Mouse (Mus musculus) left cerebral cortex, adult 11 months (tissue): ENCODE measurements at regions not wholly inside any gene's neighbourhood (a gene's known extent, or its start where the extent isn't known, plus 50 kb on each side); places are given as distances from the start of the nearest gene placed in this dataset.

Experiments used
- DNase-seq: peaks from one replicate; pipeline ENCODE4 v3.0.0; 2022; ENCODE audit warnings: low spot score

DNA sequence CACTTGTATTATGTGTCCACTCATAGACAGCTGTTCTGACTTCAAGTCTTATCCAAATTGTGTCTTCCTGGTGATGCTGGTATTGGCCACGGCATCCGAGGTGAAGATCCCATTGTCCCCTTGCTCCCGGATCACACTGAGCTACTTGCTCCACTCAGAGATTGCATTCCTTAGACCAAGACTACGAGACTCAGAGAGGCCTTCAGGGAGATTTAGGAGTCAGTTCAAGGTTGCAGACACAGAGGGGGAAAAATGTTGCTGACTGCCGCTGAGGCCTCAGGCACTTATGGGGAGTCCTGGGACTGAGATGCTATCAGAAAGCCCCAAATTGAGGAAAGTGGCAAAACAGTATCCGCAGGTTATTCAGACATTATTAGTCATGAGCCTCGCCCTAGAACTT lies 183.9 kb downstream of the Ly86 start:
- DNase-seq: no peak

DNA sequence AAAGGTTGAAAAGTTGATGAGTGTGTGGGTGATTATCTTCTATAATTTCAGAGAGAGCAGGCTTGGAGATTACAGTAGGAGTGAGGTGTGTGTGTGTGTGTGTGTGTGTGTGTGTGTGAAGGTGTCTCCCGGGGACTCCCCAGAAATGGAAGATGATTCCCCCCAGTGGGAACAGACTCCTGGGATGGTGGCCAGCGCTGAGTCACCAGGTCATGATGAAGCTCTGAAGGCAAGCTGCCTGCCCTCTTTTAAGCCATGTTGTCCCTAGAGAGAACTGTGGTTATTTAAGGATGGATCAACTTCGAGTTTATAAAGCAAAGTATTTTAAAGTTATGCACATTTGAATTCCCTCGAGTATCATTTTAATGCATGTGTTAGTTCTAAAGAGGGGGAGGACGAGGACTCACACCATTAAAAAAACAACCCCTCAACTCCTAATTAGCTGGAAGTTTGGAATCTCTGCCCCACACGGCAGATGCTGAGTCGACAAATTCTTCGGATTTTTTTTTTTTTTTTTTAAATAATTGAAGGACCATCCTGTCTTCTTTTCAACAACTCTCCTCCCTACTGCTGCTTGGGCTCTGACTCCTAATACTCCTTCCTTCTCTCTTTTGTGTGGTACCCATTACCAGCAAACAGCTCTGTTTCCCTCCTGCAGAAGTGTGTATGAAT lies 186.6 kb downstream of the Ly86 start:
- DNase-seq: no peak

DNA sequence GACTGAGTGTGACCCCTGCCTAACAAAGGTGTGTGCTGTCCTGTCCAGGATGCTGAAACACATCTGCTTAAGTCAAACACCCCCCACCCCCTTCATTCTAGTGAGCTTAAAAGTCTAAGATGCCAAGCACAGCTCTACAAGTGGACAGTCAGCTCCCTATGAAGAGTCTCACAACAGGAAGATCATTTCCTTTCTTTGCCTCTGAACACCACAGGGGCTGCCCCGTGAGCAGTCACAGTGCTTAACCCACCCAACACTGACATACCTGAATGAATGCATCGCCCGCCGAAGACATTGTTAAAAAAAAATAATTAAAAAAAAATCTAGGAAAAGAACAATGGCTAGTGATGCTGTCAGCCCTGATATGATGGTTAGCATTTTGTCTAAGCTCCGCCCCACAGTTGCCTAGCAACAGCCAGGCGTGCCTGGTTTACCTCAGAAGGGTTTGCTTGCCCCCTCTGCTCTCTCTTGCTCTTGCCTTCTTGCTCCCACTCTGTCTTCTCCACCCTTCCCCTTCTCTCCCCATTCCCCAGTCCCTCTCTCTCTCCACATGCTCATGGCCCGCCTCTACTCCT lies 187.7 kb downstream of the Ly86 start:
- DNase-seq: no peak

DNA sequence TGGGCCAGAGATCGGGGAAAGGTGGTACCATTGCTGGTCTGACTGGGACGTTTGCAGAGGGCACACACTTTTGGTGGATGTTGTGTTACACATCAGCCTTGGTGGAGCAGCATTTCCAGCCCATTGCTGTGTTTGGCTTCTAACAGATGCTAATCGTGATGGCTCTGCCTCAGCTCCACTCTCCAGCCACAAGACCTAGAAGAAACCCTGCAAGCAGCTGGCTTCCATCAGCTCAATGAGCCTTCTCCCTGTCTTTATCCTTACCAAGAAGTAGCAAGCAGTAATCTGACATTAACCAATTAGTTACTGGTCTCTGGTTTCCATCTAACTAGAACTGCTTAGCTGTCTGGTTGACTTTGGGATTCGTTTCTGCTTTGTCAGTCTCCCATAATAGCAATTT lies 188.8 kb downstream of the Ly86 start:
- no peak for DNase-seq

DNA sequence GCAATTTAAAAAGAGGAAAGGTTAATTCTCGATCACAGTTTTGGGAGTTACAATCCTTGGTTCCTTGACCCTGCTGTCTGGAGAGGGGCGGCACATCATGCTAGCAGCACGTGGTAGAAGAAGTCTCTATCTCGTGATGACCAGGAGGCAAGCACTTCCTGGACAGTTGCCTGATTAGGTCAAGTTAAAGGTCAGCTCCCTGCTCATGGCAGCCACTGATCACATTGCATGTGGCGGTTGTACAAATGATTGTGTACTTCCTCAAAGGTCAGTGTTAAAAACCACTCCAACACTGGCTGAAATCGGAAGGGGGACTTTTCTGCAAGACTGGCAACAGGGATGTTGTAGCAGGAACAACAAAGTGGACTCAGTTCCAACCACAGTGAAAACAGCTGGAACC lies 192.3 kb downstream of the Ly86 start:
- DNase-seq: no peak

DNA sequence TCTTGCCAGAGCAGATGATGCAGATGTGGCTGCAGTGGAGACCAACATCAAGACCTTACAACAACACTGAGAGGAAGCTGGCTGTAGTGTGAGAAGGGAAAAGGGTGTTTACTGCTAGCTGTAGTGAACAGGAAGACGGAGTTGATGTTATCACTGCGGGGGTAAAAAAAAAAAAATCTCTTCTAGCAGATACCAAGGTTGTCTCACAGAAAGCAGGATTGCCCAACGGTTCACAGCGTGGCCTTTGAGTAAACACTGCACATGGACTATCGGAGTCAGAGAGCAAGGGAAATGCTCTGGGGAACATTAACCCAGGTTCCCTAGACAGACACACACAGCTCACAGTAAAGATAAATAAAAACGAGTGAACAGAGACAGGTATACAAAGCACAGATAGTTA lies 192.8 kb downstream of the Ly86 start:
- DNase-seq: no peak

DNA sequence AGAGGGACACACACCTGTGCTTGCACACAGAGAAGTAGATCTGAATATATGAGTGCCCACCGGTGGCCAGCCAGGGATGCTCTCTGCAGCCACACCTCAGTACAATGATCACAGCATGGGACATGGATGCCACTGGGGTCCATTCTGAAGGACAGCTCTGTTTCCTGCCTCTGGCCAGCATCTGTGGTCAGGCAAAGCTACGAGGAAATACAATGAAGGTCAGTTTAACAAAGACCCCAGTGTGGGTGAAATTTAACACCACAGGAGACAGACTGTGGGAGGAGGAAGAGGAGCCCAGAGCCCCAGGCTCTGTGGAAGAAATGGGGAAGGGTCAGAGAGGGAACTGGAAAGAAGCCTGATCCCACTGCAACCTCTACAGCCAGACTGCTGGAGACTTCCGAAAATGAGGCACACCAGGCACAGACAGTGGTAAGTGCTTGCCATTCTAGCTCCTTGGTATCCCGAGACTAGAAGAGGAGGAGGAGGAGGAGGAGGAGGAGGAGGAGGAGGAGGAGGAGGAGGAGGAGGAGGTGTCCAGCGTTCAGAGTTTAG lies 196.0 kb downstream of the Ly86 start:
- no peak for DNase-seq

DNA sequence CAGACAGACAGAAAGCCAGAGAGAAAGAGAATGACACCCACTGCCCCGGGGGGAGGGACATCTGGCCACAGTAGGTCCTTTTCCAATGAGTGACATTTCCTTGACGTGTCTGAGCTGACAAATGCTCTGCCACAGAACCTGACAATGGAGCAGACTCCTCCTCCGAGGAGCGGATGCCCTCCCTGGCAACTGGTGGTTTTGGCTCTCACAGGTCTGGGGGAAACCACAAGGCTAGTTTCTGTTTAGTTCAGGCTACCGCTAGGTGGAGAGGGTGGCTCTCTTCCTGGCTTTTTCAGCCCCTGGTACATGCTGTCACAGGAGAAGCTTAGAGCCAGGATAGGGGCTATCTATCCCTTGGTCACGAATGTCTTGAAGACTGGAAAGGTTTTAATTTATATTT lies 196.7 kb downstream of the Ly86 start:
- peak; percentile 25 for DNase-seq

DNA sequence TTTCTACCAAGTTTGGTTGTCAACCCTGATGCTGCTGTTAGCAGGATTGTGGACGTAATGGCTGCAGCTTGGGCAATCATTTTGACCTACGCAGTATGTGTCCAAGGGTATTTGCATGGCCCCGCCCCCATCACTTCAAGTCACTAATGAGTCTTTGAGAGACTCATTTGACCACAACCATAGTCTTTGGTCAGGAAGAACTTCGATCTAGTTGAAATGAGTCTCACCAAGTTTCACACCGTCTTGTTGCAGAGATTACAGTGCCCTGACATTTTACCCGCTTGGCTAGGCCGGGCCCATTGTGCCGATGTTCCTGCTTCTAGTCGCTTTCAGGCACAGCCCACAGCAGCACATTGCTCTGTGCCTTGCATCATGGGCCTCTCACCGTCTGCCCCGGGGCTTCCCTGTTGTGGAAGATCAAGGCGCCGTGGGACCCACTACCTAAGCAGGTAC lies 197.8 kb downstream of the Ly86 start:
- no peak for DNase-seq

DNA sequence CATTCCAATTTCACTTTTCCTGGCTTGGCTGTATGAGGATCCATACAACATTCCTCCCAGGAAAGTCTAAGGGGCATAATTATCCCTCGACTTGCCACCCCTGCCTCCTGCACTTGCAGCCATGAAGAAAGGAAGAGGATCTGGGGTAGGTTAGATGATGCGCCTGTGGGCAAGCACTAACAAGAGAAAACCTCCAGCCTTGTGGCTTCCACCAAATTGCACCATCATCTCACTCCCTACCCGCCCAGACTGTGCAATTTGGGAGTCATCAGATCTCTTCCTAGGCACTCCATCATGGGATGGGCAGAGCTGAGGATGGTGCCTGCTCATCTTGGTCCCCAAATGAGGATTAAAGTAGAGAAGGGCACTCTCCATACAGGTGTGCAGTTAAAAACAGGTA lies 198.8 kb downstream of the Ly86 start:
- DNase-seq: no peak

DNA sequence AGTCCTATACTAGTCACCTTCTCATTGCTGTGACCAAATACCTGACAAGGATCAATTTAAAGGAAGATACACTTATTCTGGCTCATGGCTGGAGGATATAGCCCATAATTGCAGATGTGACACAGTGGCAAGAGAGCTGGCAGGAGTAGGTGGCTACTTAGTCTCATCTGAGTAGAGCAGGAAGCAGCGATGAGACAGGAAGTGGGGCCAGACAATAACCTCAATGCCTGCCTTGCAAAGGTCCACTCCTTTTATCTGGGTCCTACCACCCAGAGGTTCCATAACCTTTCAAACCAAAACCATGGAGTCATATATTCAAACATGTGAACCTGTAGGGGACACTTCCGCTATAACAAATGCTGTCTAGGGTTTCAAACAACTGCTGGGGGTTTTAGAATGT lies 199.7 kb downstream of the Ly86 start:
- DNase-seq: no peak

DNA sequence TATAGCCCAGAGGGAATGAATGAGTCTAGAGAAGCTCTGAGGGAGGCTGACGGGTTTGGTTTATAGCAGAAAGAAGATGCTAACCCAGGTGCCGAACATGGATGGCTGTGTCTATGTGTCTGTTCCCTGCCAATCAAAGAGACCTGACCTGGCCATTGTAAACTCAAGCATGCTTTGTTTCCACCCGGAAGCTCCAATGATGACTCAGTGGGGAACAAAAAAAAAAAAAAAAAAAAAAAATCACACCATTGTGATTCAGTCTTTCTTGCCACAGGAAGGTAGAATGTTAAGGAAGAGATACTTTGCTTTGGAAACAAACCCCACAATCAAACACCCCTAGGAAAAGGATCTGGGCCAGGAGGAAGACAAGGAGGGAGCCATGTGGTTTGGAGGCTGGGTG lies 201.5 kb downstream of the Ly86 start:
- no peak for DNase-seq

DNA sequence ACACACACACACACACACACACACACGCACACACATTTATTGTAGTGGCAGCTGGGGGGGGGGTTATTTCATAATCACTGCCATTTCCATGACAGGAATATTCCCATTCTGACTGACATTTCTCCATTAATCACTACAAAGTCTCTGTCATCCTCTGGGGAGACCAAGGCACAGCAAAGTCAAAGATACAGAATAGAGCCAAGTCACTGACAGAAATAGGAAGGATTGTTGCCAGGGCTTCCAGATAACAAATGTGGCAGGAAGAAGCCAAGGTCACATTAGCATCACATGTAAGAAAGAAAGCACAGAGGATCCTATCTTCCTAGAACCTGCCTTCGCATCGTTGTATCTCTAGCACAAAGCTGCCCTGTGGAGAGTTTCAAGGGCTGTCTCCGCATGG lies 205.6 kb downstream of the Ly86 start:
- no peak for DNase-seq

DNA sequence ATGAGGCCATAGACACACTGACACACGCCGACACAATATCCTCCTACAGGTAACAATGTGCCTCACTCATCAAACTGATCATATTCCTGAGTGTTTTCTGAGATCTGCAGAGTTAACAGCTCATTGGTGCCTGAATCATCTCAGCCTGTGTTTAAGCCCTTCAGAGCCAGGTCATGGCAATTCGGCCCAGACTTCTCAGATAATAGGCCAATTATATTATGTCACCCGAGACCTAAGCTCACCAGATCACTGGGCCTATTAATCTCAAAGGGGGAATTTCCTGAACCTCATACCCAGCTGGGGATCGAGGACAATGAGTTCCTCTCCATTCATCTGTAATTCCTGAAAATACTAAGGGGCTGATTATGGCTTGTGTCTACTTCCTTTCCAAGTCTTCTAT lies 208.4 kb downstream of the Ly86 start:
- DNase-seq: no peak

DNA sequence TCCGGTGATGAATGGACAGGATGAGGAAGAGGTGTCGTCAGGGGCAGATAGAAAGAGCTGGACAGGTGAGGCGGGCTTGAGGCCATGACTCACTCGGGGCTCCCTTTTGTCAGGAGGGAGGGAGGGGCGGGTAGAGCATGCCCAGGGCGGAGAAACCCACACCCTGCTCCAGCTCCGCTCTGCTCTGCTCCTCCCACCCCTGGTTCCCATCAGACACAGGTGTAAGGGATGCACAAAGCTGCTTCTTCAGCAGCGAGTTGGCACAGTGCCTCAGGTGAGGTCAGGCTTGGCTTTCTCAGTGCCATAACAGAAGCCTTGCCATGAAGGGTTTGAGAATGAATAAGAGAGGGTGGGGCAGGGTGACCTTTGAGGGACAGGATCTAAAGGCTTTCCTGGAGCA lies 212.2 kb downstream of the Ly86 start:
- no peak for DNase-seq

DNA sequence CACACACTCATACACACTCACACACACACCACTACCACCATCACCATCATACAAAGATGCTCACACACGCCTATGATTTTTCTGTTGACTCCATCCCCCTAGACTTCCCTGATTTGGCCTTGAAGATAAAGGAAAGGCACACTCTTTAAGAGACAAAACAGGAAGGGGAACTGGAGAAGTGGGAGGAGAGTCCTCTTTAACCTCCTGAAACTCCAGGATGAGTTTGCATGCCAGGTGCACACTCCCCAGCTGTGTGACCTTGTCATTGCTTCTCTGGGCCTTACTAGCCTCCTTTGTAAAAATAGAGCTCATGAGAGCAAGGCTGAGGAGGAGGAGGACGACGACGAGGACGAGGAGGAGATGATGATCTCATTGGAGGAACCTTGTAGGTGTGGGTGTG lies 212.8 kb downstream of the Ly86 start:
- no peak for DNase-seq

DNA sequence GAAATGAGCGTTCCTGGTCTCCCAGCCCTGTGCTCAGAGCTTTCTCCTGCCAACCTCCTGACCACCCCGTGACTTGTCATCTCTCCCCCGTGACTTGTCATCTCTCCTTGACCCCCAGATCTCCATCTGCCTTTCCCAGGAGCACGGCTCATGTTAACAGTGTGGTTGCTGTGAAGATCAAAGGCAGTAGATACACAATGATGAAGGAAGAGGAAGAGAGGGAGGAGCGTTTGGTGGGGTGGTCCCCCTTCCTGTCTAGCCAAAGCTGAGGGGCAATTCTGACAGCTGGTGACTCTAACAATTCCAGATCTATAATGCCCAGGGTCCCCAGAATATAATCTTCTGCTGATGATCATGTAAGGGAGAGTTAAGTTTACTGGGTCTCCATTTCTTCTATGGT lies 214.0 kb downstream of the Ly86 start:
- no peak for DNase-seq

DNA sequence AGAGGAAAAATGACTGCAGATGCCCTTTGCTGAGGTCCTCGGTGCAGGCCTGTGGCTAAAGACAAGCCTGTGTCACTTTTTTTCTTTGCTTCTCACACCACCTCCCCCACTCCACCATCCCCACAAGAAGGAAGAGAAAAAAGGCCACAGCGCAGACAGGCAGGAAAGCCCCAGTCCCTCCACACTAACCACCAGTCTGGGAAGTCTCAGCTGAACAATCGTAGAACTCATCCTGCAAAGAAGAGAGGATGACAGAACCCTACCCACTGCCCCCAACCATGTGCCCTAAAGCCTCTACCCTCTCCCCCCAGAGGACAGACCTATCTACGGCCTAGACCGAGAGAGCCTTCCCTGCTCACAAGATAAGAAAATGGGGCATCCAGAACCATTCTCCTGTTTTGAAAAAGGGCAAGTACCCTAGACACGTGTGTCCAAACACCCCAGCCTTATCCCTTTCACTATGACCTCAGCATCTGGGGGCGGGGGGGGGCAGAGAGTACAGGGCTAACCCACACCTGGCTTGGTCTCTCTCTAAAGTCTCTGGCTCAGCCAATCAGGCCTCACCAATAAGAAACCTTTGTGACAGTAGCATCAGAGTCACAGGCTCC lies 214.8 kb downstream of the Ly86 start:
- no peak for DNase-seq

DNA sequence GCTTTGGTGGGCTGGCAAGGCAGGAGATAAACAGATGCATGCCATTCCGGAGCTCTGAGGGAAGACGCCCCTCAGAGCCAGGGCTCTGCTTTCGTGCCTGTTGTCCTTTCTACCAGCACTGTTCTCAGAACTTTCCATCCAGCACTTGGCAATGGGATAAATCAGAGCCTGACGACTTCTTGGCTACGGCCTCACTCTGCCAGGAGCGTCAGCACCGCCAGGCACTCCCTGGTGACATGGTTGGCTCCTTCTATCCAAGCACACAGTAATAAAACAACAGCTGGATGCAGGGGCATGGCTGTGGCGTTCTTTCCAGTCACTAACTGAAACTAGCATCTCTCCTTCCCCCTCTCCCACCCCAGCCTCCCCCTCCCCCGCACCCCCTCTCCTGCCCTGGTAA lies 215.4 kb downstream of the Ly86 start:
- no peak for DNase-seq

DNA sequence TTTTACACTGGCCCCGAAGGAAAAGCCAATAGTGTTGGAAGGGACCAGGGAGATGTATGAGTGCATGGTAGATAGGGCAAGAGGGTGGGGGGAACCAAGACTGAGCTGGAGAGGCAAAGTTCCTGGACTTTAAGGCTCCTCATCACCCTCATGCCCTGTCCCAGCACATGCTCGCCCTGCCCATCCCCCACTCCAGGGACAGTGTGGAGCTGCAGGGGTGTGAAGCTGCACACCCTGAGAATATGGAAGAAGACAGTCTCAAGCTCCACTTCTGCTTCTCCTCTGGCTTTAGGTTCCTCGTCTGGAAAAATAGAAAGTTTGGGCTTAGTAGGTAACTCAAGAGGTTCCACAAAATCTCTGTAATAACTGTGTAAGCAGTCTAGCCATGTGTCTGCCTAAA lies 215.8 kb downstream of the Ly86 start:
- DNase-seq: no peak

DNA sequence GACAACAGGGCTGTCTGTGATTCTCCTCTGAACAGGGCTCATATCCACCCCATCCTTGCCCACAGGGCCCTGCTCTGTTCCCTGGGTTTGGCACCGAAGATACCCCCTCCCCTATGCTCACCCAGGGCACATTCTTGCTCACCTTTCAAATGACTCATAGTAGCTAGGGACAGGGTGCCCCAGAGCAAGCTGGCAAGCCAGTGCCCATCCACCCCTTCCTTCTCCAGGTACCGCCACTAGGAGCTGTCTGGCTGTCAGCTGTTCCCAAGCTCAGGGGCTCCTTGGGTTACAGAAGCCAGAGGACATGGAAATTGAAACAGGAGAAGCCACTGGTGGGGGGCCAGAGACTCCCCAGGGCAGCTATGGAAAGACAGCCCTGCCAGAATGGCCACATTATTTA lies 216.4 kb downstream of the Ly86 start:
- no peak for DNase-seq

DNA sequence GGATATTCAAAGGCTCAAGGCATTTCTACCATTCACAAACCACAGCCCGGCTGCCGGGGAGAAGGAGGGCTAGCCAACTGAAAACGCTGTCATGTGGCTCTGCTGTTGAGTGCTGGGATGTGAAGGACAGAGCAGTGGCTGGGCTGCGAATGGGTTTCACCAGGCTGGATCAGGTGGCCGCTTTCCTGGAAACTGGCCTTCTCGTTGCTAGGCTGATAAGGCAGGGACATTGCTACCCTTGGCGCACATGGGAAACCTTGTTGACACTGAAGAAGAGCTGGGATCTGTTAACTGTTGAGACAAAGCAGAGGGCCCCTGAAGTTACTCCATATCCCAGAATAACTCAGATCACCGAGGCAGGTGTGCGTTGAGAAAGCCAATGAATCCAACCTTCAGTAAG lies 216.1 kb upstream of the Rreb1 start:
- no peak for DNase-seq

DNA sequence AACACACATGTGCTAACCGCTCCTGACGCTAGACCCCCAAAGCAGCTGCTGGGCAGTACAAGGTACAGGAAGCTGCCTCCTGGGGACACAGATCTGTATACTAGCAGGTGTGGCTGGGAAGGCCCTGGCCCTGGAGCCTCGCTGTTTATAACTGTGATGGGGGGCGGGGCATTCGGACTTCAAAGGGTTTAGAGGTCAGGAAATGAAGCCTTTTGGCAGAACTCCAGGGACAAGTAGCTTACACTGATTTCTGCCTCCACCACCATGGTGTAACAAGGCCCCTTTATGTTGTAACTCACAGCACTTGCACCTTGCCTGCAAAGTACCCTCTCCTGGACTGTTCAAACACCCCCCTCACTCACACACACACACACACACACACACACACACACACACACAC lies 215.5 kb upstream of the Rreb1 start:
- DNase-seq: no peak

DNA sequence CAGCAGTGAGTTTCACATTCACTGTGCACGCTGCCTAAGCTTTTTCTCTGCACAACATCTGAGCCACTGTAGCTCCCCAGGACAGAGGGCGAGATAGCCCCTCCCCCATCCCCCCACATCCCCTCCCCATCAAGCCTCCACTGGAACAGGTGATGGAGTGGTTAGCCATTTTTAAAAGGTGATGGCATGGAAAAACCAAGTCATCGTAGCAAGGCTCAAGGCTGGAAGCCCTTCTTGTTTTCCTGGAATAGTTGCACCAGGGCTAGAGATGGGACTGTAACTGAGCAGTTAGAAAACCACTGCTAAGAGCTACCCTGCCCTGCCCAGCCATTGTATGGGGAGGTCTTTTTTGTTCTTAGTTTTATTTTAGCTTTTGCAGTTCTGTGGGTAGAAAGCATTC lies 209.1 kb upstream of the Rreb1 start:
- DNase-seq: no peak
